Mouse (Mus musculus) layer of hippocampus, adult 8-10 months (tissue): ENCODE data around the gene Prss33. TPM values are rescaled to one million over a fixed set of nuclear protein-coding genes. Genes with fewer than 3 reads are reported as not detected.

Experiments
- DNase-seq, 2 experiments: peaks; one replicate each; pipeline ENCODE4 v3.0.0; 2022; ENCODE audit warnings: low spot score in 2 of 2
- total RNA-seq, 4 experiments: library from RNA; stranded (reverse); gene quantifications; 2 replicates each; pipeline ENCODE4 v1.2.4; 2022

Gene Prss33
- total RNA-seq, 4 experiments from 2014 or later, result 0.38 TPM; not detected in 3

DNA sequence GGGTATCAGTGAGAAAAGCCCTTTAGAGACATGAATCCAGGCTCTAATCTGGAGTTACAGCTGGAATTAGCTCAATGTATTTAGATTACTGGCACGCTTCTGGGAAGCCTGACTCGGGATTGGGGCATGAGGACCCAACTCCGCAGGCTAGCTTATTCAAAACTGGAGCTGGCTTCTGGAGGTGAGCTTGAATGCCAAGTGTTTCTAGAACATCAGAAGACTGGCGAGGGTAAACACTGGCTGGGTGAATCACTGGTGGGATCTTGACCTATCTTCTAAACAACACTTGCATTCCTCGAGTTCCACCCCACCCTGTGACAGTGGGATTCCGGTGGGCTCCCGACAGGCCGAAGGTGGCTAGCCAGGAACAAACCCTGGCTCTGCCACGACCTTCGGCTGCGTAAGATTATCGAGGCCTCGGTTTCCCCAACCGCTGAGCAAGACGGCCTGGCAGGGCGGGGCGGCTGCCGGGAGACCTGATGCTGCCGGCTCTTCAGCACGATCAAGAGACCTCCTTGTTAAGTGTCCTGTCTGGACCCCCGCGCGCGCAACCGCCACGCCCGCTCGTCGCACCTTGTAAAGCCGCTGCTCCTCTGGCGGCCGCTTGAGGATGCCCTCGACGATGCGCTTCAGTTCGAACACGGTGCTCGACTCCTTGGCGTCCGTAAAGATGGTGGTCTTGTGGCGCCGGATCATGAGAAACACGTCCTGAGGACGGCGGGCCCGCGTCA lies 7.4 kb downstream of the Prss33 start:
- DNase-seq, result peak in 1 of 2 experiments; percentile 68

DNA sequence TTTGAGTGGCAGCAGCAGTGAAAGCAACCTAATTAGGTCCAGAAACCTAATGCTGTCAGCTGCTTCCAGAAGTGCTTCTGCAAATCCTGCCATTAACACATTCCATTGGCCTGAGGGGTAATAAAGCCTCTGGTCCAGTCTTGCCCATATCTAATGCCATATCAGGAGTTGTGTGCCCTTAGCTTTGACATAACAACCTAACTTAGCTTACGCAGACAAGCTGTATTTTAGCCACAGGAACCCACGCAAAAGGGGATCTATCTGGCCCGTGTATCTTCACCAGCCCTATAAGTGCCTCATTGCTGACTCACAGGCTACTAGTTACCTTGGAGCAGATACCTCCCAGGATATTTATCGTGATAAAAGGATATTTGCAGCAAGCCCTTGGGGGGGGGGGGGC lies 10.3 kb downstream of the Prss33 start:
- DNase-seq, result no peak

DNA sequence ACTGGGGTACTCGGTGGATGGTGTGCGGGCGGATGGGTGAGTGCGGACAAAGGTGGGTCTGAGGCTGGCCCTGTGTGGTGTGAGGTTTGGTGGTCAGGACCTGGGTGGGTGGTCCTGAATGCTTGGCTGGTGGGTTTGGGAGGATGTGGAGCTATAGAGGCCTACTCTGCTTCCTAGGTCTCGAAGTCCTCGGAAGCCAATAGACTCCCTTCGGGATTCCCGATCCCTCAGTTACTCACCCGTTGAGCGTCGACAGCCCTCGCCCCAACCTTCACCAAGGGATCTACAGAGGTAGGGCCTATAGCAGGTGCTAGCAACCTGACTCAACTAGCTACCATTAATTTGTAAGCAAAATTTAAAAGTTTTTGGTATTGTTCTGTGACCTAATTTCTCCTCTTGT lies 12.2 kb downstream of the Prss33 start:
- DNase-seq, result no peak

DNA sequence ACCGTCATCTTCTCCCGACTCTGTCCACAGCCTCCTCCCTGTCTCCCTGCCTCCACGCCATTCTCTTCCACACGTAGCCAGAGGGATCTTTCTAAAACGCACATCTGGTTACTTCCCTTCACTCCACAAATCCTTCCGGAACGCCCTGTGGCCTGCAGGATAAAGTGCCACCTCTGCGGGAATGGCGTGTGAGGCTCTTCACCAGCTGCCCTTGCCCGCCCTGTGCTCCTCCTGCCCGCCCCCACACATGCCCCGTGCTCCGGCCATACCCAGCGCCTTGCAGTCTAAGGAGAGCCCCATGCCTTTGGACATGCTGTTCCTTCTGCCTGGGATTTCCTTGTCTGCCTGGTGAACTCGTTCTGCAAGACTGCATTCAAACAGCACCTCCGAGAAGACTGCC lies 12.8 kb downstream of the Prss33 start:
- no peak for DNase-seq

DNA sequence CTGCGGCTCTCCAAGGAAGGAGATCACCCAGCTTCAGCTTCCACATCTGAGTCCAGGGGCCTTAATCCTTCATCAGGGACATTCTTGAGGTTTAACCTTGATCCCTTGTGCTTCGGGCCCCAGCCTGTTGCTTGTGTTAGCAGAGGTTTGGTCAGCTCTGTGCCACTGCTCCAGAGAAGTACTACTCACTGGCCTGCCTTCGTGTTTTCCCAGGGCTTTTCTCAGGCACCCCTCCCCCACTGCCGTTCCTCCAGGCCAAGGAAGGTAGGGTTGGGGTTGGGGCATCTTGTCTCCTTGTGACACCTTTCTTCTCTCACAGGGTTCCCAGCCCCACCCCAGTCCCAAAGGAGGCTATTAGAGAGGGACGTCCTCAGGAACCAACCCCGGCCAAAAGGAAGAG lies 13.8 kb downstream of the Prss33 start:
- DNase-seq, result no peak

DNA sequence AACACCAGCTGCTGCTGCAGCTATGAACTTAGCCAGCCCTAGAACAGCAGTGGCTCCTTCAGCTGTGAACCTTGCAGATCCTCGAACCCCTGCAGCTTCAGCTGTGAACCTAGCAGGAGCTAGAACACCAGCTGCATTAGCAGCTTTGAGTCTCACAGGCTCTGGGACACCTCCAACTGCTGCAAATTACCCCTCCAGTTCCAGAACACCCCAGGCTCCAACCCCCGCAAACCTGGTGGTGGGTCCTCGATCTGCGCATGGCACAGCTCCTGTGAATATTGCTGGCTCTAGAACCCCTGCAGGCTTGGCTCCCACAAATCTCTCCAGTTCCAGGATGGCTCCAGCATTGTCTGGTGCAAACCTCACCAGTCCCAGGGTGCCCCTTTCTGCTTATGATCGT lies 15.1 kb downstream of the Prss33 start:
- DNase-seq, result no peak

DNA sequence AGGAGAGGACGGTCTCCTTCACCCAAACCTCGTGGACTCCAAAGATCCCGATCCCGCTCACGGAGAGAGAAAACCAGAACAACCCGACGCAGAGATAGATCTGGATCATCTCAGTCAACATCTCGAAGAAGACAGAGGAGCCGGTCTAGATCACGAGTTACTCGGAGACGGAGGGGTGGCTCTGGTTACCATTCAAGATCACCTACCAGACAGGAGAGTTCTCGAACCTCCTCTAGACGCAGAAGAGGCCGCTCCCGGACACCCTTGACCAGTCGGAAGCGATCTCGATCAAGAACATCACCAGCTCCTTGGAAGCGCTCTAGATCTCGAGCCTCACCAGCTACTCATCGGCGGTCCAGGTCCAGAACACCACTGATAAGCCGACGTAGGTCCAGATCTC lies 16.6 kb downstream of the Prss33 start:
- DNase-seq, result no peak

DNA sequence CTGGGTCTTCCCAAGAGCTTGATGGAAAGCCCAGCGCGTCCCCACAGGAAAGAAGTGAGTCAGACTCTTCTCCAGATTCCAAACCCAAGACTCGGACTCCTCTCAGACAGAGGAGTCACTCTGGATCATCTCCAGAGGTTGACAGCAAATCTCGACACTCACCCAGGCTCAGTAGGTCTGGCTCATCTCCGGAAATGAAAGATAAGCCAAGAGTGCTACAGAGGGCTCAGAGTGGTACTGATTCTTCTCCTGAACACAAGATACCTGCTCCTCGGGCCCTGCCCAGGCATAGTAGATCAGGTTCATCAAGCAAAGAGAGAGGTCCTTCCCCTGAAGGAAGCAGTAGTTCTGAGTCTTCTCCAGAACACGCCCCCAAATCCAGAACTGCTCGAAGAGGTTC lies 17.3 kb downstream of the Prss33 start:
- DNase-seq, result no peak

DNA sequence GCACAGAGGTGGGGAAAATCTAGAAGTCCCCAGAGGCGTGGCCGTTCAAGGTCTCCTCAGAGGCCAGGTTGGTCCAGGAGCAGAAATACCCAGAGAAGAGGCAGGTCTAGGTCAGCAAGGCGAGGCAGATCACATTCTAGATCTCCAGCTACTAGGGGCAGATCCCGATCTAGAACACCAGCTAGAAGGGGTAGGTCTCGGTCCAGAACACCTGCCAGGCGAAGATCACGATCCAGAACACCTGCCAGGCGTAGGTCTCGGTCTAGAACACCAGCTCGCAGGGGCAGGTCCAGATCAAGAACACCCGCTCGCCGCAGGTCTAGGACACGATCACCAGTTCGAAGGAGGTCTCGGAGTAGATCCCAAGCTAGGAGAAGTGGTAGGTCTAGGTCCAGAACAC lies 20.2 kb downstream of the Prss33 start:
- DNase-seq, result no peak

DNA sequence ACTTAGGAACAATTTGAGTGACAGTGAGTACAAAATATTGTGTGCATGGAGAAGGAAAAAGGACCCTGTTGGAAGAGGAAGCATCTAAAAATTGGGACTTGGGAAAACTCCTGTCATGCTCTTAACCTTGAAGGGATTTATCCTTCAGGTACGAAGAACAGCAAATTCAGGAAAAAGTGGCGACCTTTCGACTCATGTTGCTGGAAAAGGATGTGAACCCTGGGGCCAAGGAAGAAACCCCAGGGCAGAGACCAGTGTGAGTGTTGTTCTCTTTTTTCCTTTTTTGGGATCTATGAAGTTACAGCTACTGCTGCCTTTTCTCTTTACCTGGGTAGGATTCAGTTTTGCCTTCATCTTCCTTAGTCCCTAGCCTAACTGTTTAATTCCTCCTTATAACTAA lies 27.9 kb downstream of the Prss33 start:
- no peak for DNase-seq

DNA sequence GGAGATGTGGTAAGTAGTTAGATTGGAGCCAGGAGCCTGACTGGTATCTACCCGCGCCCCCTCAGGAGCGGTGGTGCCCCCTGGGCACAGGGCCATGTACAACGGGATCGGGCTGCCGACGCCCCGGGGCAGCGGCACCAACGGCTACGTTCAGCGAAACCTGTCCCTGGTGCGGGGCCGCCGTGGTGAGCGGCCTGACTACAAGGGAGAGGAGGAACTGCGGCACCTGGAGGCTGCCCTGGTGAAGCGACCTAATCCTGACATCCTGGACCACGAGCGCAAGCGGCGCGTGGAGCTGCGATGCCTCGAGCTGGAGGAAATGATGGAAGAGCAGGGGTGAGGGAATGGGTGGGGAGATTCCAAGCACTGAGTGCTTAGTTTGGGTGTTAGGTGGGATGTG lies 29.0 kb downstream of the Prss33 start:
- DNase-seq, result no peak

DNA sequence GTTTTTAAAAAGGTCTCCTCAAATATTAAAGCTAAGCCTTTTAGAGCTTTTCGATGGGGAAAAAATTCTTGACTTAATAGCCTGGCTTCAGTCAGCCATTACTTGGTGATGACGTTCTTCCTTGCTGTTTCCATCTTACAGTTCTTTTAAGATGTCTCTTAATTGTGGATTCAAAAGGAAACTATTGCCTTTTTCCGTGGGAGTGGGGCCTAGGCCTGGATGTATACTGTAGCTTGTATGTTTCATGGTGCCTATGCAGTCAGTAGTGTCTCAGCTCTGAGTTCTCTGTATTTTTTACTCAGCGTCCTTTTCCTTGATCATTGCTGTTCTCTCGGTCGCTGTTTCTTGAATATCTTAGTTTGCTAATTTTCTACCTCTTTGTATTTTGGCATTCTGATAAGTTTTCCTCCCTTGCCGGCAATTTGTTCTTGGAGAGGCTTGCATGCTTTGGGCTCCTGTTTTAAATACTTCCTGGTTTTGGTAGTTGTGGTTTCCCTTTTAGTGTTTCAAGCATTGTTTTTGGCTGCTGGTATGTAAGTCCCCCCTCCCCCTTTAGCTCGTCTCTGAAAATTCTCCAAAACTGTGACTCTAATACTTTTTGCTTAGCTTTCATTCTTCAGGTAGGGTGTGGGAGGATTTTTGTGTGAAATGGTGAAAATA lies 31.3 kb downstream of the Prss33 start:
- DNase-seq, result no peak

DNA sequence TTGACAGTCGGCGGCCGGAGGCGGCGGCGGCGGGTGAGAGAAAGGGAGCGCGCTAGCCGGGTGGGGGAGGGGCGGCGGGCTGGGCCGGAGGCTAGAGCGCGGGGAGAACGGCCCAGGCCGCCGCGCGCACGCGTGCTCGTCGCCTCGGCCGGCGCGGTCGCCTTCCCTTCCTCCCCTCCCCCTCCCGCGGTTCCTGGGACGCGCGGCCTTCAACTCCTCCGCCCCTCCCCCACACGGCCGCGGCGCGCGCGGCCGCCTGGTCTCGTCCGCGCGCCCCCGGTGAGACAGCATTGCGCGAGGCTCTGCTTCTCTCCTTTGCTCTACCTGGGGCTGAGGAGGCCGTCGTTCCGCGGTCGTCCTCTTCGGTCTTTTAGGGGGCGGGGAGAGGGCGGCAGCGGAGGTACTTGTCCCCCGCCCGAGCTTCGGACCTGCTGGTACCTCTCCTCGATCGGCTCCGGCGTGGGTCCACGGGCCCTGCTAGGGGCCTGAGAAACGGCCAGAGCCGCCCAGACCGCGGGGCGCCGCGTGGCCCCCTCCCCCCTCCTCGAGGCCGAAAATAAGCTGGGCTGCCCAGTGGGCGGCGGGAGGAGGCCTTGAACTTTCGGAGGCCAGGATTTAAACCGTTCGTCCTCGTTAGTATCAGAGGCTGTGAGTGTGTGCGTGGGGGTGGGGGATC lies 32.4 kb downstream of the Prss33 start:
- peak in 1 of 2 experiments; percentile 50 for DNase-seq

DNA sequence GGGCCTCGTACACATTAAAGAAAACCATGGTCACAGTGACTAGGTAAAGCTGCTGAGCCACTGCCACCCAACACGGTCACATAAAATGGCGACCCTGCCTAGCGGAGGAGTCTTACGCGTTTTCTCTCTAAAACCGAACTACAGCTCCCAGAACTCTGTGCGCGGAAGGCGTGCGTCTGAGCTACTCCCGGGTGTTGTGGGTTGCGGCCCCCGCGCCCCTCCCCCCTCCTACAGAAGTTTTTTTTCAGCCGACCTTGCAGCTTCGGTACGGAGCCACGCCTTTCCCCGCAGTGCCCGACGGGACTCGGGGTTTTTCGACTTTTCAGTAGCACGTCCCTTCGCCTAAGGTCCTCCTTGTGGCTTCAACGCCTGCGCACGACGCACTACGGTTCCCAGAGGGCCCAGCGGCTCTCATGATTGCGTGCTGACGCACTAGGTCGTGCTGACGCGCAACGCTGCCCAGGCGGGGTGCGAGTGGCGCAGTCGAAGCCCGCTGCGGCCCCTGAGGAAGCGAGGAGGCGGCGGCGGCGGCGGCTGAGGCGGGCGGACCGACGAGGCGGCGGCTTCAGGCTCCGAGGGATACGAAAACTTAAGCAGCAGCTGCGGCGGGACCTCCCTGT lies 33.0 kb downstream of the Prss33 start:
- peak; percentile 98 to 99 for DNase-seq

DNA sequence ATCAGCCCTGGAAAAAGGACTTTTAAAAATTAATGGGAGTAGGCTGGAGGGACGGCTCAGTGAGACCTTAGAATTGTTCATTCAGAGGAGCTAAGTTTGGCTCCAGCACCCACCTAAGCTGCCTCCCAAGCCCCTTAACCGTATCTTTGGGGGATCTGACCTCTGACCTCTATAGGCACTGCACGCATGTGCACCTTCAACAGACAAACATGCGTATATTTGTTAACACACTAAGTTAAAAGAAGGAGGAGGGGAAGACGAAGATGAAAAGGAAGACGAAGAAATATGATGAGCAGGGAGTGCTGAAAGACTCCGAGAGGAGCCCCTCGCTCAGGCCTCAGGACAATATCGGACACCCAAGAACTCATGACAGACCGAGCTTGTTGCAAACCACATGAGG lies 34.2 kb downstream of the Prss33 start:
- DNase-seq, result no peak

DNA sequence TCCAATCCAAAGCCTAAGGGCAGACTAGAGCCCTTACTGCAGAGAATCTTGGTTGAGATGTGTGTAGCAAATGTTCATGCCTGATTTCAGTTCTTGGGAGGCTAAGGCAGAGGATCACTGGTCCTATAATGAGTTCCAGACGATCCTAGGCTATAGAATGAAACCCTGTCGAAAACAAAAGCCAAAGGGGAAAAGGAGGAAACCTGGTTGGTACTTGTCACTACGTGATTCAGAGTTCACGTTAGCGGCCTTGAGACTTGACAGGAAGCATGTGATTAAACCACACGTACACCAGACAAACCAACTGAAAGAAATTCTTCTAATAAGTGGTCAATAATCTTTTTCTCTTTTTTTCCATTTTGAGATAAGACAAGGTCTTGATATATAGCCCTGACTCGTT lies 38.5 kb downstream of the Prss33 start:
- DNase-seq, result no peak

DNA sequence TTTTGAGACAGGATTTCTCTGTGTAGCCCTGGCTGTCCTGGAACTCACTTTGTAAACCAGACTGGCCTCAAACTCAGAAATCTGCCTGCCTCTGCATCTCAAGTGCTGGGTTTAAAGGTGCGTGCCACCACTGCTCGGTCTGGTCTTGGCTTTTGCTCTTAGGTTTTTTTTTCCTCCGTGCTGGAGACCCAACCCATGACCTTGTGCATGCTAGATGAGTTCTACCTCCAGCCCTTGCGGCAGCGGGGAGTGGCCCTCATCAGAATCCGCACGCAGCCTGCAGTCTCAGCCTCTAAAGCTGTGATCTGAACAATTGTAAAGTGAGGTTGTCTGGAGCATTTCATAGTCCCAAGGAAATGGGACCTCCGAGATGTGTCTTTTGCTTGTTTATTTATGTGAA lies 40.5 kb downstream of the Prss33 start:
- no peak for DNase-seq

DNA sequence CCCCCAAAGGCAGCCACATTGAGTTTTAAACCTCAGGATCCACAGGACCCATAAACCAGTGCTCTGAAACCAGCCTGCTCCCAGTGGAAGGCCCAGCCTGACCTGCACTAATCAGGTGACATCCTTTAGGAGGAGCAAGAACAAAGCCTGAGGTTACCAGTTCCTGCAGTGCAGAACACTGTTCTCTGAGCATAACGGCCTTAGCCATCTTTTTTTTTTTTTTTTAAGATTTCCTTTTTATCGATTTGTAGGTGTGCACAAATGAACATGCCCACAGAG lies 44.8 kb downstream of the Prss33 start:
- no peak for DNase-seq

DNA sequence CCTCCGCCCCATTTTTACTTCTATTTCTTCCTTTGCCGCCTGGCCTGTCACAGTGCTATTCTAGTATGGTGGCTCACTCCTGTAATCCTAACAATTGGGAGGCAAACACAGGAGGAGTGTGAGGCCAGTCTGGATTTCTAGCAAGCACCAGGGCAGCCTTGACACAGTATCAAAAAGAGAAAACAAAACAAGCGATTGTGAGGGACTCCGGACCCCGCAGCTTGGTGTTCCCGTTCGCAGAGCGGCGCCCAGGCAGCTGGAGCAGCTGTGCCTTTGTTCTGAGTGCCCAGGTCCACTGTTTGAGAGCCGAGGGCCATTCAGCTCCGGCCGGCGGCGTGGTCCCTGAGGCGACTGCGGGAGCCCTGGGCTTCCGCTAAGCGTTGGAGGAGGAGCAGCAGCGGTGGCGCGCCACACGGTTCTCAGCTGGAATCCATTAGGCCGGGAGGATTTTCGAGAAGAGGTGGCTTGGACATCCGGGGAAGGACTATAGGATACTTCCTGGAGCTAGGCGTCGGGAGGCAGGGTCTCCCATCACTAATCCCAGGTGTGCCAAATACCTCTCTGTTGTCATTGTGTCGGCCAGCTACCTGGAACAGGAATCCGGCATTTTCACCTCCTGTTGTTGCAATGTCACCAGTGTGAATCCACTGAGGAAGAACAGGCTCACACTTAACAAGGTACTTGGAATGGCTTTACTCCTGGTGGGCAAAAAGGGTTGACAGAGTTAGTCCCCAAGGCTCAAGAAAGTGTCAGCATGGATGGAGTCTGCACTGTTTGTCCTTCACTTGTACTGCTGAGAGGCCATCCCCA lies 45.4 kb downstream of the Prss33 start, which contains the start of gene Srrm2:
Gene Srrm2, plus strand, starts transcription at position 264 of the 810 bp plus-strand sequence.
- DNase-seq, result peak in 1 of 2 experiments; percentile 52

DNA sequence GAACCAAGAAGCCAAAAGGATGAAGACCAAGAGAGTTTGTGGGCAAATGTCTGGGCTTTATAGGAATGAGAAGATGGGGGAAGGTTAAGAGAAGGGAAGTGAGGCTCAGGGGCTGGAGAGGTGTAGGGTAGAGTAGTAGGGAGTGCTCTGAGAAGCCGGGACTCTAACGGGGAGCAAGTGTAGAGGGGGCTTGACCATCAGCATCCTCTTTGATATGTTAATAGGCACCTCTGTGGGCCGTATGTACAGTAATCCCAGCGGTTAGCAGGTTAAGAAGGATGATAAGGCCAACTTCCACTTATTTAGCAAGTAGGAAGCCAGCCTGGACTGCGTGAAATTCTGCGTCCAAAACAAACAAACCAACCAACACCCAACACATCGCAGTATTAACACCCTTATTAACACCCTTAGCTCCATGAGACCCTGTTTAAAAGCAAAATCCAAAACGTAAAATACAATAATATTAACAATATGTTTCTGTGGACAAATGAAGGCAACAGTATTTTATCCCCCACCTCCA lies 46.0 kb downstream of the Prss33 start:
- DNase-seq, result no peak

DNA sequence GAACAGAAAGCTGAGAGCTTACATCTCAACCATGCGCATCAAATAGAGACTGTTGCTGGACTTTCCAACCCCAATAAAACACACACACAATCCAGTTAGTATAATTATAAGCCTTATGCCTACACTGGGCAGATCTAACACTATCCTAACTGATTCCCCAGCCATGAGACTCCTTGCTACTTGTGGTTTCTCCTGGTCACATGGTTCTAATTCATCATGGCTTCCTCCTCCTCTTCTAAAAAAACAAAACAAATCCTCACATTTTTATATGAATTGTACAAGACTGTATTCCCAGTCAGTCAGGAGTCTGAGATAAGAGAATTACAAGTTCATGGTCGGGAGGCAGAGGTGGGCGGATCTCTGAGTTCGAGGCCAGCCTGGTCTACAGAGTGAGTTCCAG lies 46.9 kb downstream of the Prss33 start:
- DNase-seq, result no peak
